Mouse (Mus musculus) kidney, postnatal 10 days (tissue): ENCODE data around the gene Zfp326.

Experiments used
- DNase-seq: peaks from one replicate; pipeline ENCODE4 v3.0.0; 2021; ENCODE audit warnings: mixed read lengths

Gene Zfp326

GRCm38 (mm10) chr5:105867841-105868447 lies 8.4 kb upstream of the Zfp326 start:
- peak; percentile 65 for DNase-seq

- peak; percentile 92 for DNase-seq
Measured at GRCm38 (mm10) chr5:105868593-105868992, 7.8 kb upstream of the Zfp326 start.

GRCm38 (mm10) chr5:105869739-105870138 lies 6.6 kb upstream of the Zfp326 start:
- DNase-seq, result no peak

GRCm38 (mm10) chr5:105871140-105871539 lies 5.2 kb upstream of the Zfp326 start:
- no peak for DNase-seq

- DNase-seq, result no peak
Measured at GRCm38 (mm10) chr5:105872176-105872575, 4.2 kb upstream of the Zfp326 start.

GRCm38 (mm10) chr5:105872916-105873315 lies 3.4 kb upstream of the Zfp326 start:
- DNase-seq, result no peak

- DNase-seq, result no peak
Measured at GRCm38 (mm10) chr5:105873774-105874173, 2.6 kb upstream of the Zfp326 start.

- DNase-seq, result no peak
Measured at GRCm38 (mm10) chr5:105874476-105874875, 1.9 kb upstream of the Zfp326 start.

GRCm38 (mm10) chr5:105876925-105877774 lies 785 bp downstream of the Zfp326 start:
- no peak for DNase-seq

GRCm38 (mm10) chr5:105887317-105887716 lies 11.0 kb downstream of the Zfp326 start:
- DNase-seq, result no peak

GRCm38 (mm10) chr5:105898161-105898560 lies 21.8 kb downstream of the Zfp326 start:
- DNase-seq, result no peak

- DNase-seq, result no peak
Measured at GRCm38 (mm10) chr5:105909209-105909608, 32.8 kb downstream of the Zfp326 start.

GRCm38 (mm10) chr5:105909671-105910070 lies 33.3 kb downstream of the Zfp326 start:
- DNase-seq, result no peak

GRCm38 (mm10) chr5:105911498-105911897 lies 35.1 kb downstream of the Zfp326 start:
- no peak for DNase-seq

- DNase-seq, result no peak
Measured at GRCm38 (mm10) chr5:105917398-105917797, 41.0 kb downstream of the Zfp326 start.

GRCm38 (mm10) chr5:105918289-105918688 lies 41.9 kb downstream of the Zfp326 start:
- DNase-seq, result no peak

GRCm38 (mm10) chr5:105922818-105923487 lies 46.6 kb downstream of the Zfp326 start:
- peak; percentile 43 for DNase-seq

- no peak for DNase-seq
Measured at GRCm38 (mm10) chr5:105924347-105924746, 48.0 kb downstream of the Zfp326 start.

- DNase-seq, result peak; percentile 23
Measured at GRCm38 (mm10) chr5:105925568-105926255, 49.3 kb downstream of the Zfp326 start.

GRCm38 (mm10) chr5:105930282-105930681 lies 53.9 kb downstream of the Zfp326 start:
- DNase-seq, result peak; percentile 25

GRCm38 (mm10) chr5:105932392-105932791 lies 56.0 kb downstream of the Zfp326 start:
- DNase-seq, result no peak

GRCm38 (mm10) chr5:105941951-105942350 lies 65.6 kb downstream of the Zfp326 start:
- peak; percentile 77 for DNase-seq
